Mouse (Mus musculus) kidney, embryonic 15.5 days (tissue): ENCODE measurements around the gene Olfr1054. TPM values are rescaled to one million over a fixed set of nuclear protein-coding genes. Genes with fewer than 3 reads are reported as not detected.
"Not testable (repeated sequence)": the region's sequence is repeated elsewhere in the genome, so short reads cannot be mapped to it uniquely, and the experiment has no call there.

Experiments
- ATAC-seq: fragments of 200-750 bp; cut with Nextera tagmentation; replicated peaks from 2 replicates; pipeline ENCODE4 v1.8.0; 2017; ENCODE audit warnings: moderate TSS enrichment; ENCODE audit not compliant: low FRiP score
- H3K27ac ChIP-seq: fragments of 300-500 bp; sonication (generic); 2 replicates; pipeline ENCODE4 v1.5.1; 2015; ENCODE audit warnings: mild to moderate bottlenecking, inconsistent platforms
- H3K27me3 ChIP-seq: fragments of 300-500 bp; sonication (generic); 2 replicates; pipeline ENCODE4 v1.6.1; 2015; ENCODE audit warnings: inconsistent platforms
- H3K36me3 ChIP-seq: fragments of 300-500 bp; sonication (generic); 2 replicates; pipeline ENCODE4 v1.6.1; 2015; ENCODE audit warnings: inconsistent platforms
- H3K4me1 ChIP-seq: fragments of 300-500 bp; sonication (generic); 2 replicates; pipeline ENCODE4 v1.6.1; 2015; ENCODE audit warnings: inconsistent platforms
- H3K4me2 ChIP-seq: fragments of 300-500 bp; sonication (generic); 2 replicates; pipeline ENCODE4 v1.6.1; 2015; ENCODE audit warnings: moderate library complexity, mild to moderate bottlenecking, inconsistent platforms
- H3K4me3 ChIP-seq: fragments of 300-500 bp; sonication (generic); replicated peaks from 2 replicates; pipeline ENCODE4 v1.5.1; 2015; ENCODE audit warnings: mild to moderate bottlenecking, inconsistent platforms
- H3K9ac ChIP-seq: fragments of 300-500 bp; sonication (generic); 2 replicates; pipeline ENCODE4 v1.6.1; 2015; ENCODE audit warnings: mild to moderate bottlenecking, inconsistent platforms
- H3K9me3 ChIP-seq: fragments of 300-500 bp; sonication (generic); replicated peaks from 2 replicates; pipeline ENCODE4 v1.6.1; 2016; ENCODE audit warnings: inconsistent platforms
- WGBS: fragments of 180-500 bp; shearing (Covaris S2); methylation state at CpG from one replicate; pipeline ENCODE4 v1.1.7; 2015; ENCODE audit warnings: mixed read lengths; 5-methylcytosine and 5-hydroxymethylcytosine counted together
- polyA plus RNA-seq: library from polyadenylated mRNA; unstranded; fragments of >200 nt; fragmentation: Nextera tagmentation; extraction: Ambion mirVana; gene quantifications from 2 replicates; pipeline ENCODE4 v1.2.1, GENCODE M21; 2015

Olfr1054 gene
- not detected in 2 replicates for polyA plus RNA-seq

GRCm38 (mm10) chr2:86335333-86335732 is at the start of gene Olfr1054:
Gene Olfr1054 (minus strand): TSS chr2:86335433.
- Histone ChIP-seq H3K9me3 (no peaks in the 10 kb centered on the region), H3K9ac (no peak within 1 kb of the TSS), H3K36me3 (no peaks in the 10 kb centered on the region), H3K4me2 (no peak within 1 kb of the TSS), H3K4me3 (no peak within 1 kb of the TSS), H3K4me1 (no peaks in the 10 kb centered on the region), H3K27me3 (no peaks in the 10 kb centered on the region), H3K27ac (no peak within 1 kb of the TSS)
- WGBS, result 81% methylated on average over 3 of the region's 3 CpGs
- no peak for ATAC-seq

- Histone ChIP-seq H3K9me3 (no peaks in the 10 kb centered on the region), H3K27me3 (no peaks in the 10 kb centered on the region), H3K4me3 (no peak within 1 kb of the TSS), H3K36me3 (no peaks in the 10 kb centered on the region), H3K27ac (no peak within 1 kb of the TSS), H3K4me2 (no peak within 1 kb of the TSS), H3K9ac (no peak within 1 kb of the TSS), H3K4me1 (no peaks in the 10 kb centered on the region)
- ATAC-seq, result no peak
These were observed 43.1 kb upstream of the Olfr1054 start, which contains the start of gene Olfr1057 for GRCm38 (mm10) chr2:86378293-86378692. Gene Olfr1057 (minus strand): TSS chr2:86378393.

- not testable (repeated sequence) for H3K9me3 ChIP-seq, H3K4me3 ChIP-seq, H3K4me1 ChIP-seq, H3K36me3 ChIP-seq, H3K27ac ChIP-seq, ATAC-seq, H3K4me2 ChIP-seq, H3K27me3 ChIP-seq, H3K9ac ChIP-seq
- WGBS, result 67% methylated on average over 1 of the region's 6 CpGs
These were observed 31.1 kb upstream of the Olfr1054 start for GRCm38 (mm10) chr2:86366342-86366741.

GRCm38 (mm10) chr2:86362369-86362768 is 27.1 kb upstream of the Olfr1054 start, which contains the start of gene Olfr1056:
Gene Olfr1056 (minus strand): TSS chr2:86362469.
- Histone ChIP-seq H3K27ac (no peak within 1 kb of the TSS), H3K9ac (no peak within 1 kb of the TSS), H3K9me3 (no peaks in the 10 kb centered on the region), H3K4me1 (no peaks in the 10 kb centered on the region), H3K4me2 (no peak within 1 kb of the TSS), H3K4me3 (no peak within 1 kb of the TSS), H3K36me3 (no peaks in the 10 kb centered on the region), H3K27me3 (no peaks in the 10 kb centered on the region)
- ATAC-seq, result no peak

GRCm38 (mm10) chr2:86351751-86352150 is 16.5 kb upstream of the Olfr1054 start:
- H3K9me3 ChIP-seq, H3K9ac ChIP-seq, H3K4me1 ChIP-seq, H3K27me3 ChIP-seq, H3K4me2 ChIP-seq, H3K27ac ChIP-seq, H3K4me3 ChIP-seq, H3K36me3 ChIP-seq, ATAC-seq: not testable (repeated sequence)
- WGBS, result 93% methylated on average over 1 of the region's 1 CpGs

GRCm38 (mm10) chr2:86350184-86350583 is 15.0 kb upstream of the Olfr1054 start, which contains the start of gene Olfr1055:
Gene Olfr1055 (minus strand): TSS chr2:86350284.
- no peak for ATAC-seq
- 83% methylated on average over 5 of the region's 5 CpGs for WGBS
- H3K4me2 ChIP-seq, result no peak within 1 kb of the TSS
- H3K36me3 ChIP-seq, result no peaks in the 10 kb centered on the region
- H3K4me3 ChIP-seq, result no peak within 1 kb of the TSS
- no peak within 1 kb of the TSS for H3K9ac ChIP-seq
- H3K27me3 ChIP-seq, result no peaks in the 10 kb centered on the region
- no peaks in the 10 kb centered on the region for H3K4me1 ChIP-seq
- no peak within 1 kb of the TSS for H3K27ac ChIP-seq
- H3K9me3 ChIP-seq, result no peaks in the 10 kb centered on the region

GRCm38 (mm10) chr2:86315184-86315583 is 20.0 kb downstream of the Olfr1054 start, which contains the start of gene Olfr1053:
Gene Olfr1053 (minus strand): TSS chr2:86315284.
- no peak for ATAC-seq
- Histone ChIP-seq H3K9me3 (no peaks in the 10 kb centered on the region), H3K4me1 (no peaks in the 10 kb centered on the region), H3K9ac (no peak within 1 kb of the TSS), H3K4me3 (no peak within 1 kb of the TSS), H3K27ac (no peak within 1 kb of the TSS), H3K36me3 (no peaks in the 10 kb centered on the region), H3K4me2 (no peak within 1 kb of the TSS), H3K27me3 (no peaks in the 10 kb centered on the region)
- WGBS, result 70% methylated on average over 3 of the region's 3 CpGs

GRCm38 (mm10) chr2:86292155-86292554 is 43.1 kb downstream of the Olfr1054 start, which contains the start of gene Olfr1052:
Gene Olfr1052 (plus strand): TSS chr2:86292455.
- Histone ChIP-seq H3K4me2 (no peak within 1 kb of the TSS), H3K9ac (no peak within 1 kb of the TSS), H3K9me3 (no peaks in the 10 kb centered on the region), H3K27me3 (no peaks in the 10 kb centered on the region), H3K36me3 (no peaks in the 10 kb centered on the region), H3K27ac (no peak within 1 kb of the TSS), H3K4me3 (no peak within 1 kb of the TSS), H3K4me1 (no peaks in the 10 kb centered on the region)
- ATAC-seq, result no peak

Other genes with a start within 250 kb of the Olfr1054 start
- gene Olfr1037, start 248.0 kb downstream of the Olfr1054 start, polyA plus RNA-seq, result not detected in 2 replicates
- not detected in 2 replicates for gene Olfr1039, start 199.5 kb downstream of the Olfr1054 start, polyA plus RNA-seq
- gene Olfr1040, start 188.7 kb downstream of the Olfr1054 start, polyA plus RNA-seq, result not detected in 2 replicates
- not detected in 2 replicates for gene Olfr1042, start 173.6 kb downstream of the Olfr1054 start, polyA plus RNA-seq
- gene Olfr1043, start 167.9 kb downstream of the Olfr1054 start, polyA plus RNA-seq, result not detected in 2 replicates
- not detected in 2 replicates for gene Olfr1044, start 157.6 kb downstream of the Olfr1054 start, polyA plus RNA-seq
- gene Olfr52, start 149.8 kb downstream of the Olfr1054 start, polyA plus RNA-seq, result not detected in 2 replicates
- gene Olfr1045, start 132.4 kb downstream of the Olfr1054 start, polyA plus RNA-seq, result not detected in 2 replicates
- not detected in 2 replicates for gene Olfr1046, start 116.1 kb downstream of the Olfr1054 start, polyA plus RNA-seq
- gene Olfr1047, start 104.0 kb downstream of the Olfr1054 start, polyA plus RNA-seq, result not detected in 2 replicates
- gene Olfr1048, start 95.1 kb downstream of the Olfr1054 start, polyA plus RNA-seq, result not detected in 2 replicates
- gene Olfr1049, start 77.1 kb downstream of the Olfr1054 start, polyA plus RNA-seq, result not detected in 2 replicates
- gene Olfr1051, start 56.3 kb downstream of the Olfr1054 start, polyA plus RNA-seq, result not detected in 2 replicates
- not detected in 2 replicates for gene Olfr1052, start 43.0 kb downstream of the Olfr1054 start, polyA plus RNA-seq
- gene Olfr1053, start 20.1 kb downstream of the Olfr1054 start, polyA plus RNA-seq, result not detected in 2 replicates
- gene Olfr1055, start 14.9 kb upstream of the Olfr1054 start, polyA plus RNA-seq, result not detected in 2 replicates
- not detected in 2 replicates for gene Olfr1056, start 27.0 kb upstream of the Olfr1054 start, polyA plus RNA-seq
- not detected in 2 replicates for gene Olfr1057, start 43.0 kb upstream of the Olfr1054 start, polyA plus RNA-seq
- not detected in 2 replicates for gene Olfr1058, start 53.1 kb upstream of the Olfr1054 start, polyA plus RNA-seq
- not detected in 2 replicates for gene Olfr1061, start 78.6 kb upstream of the Olfr1054 start, polyA plus RNA-seq
- gene Olfr1062, start 91.3 kb upstream of the Olfr1054 start, polyA plus RNA-seq, result not detected in 2 replicates
- not detected in 2 replicates for gene Olfr1065, start 115.2 kb upstream of the Olfr1054 start, polyA plus RNA-seq
- not detected in 2 replicates for gene Olfr1066, start 120.8 kb upstream of the Olfr1054 start, polyA plus RNA-seq
- not detected in 2 replicates for gene Olfr228, start 152.0 kb upstream of the Olfr1054 start, polyA plus RNA-seq
- not detected in 2 replicates for gene Olfr1076, start 173.0 kb upstream of the Olfr1054 start, polyA plus RNA-seq
- gene Olfr1079, start 207.0 kb upstream of the Olfr1054 start, polyA plus RNA-seq, result not detected in 2 replicates
- gene Olfr1080, start 222.8 kb upstream of the Olfr1054 start, polyA plus RNA-seq, result not detected in 2 replicates